Mouse (Mus musculus): ENCODE results near the gene Als2cr12. TPM values are rescaled to one million over a fixed set of nuclear protein-coding genes. Genes with fewer than 3 reads are reported as not detected.

The Als2cr12 gene
- total and polyA plus RNA-seq, 2 experiments from 2014 or later: 0.08 TPM; not detected in 1

DNA sequence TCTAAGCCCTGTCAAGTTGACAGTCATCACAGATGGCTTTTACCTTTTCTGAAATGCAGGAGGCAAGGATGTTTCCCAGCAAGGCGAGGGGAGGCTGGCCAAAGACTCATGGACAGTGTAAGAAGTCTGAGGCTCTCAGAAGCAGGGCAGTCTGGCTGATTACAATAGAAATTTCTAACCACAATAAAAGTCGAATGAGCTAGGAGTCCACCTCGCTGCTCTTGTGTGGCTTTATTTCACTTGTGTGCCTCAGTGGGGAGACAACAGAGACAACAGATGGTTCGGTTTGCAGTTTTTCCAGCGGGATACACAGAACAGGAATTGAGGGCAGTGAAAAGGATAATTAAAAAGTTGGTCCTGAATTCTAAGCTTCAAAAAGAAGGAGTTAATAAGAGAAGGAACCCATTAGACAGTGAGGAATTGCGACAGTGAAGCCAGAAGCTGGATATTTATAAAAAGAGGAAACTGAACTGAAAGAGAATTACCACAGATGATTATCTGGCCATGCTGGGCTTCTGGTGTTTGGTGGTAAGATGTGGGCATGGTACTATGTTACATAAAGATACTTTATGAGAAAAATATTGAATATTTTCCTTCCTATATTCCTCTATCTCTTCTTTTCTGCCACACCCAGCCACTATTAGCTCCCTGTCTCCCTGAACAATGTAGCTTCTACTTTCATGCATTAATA lies 77.7 kb downstream of the Als2cr12 start:
- Histone ChIP-seq H3K27ac (no peak overlapping the region), H3K36me3 (ENCODE audit: insufficient read depth, low read length) (no peaks in the 10 kb centered on the region), H3K4me2 (ENCODE audit: low read depth, low read length) (no peak overlapping the region), H3K4me1 (ENCODE audit: insufficient read depth, low read length) (no peaks in the 10 kb centered on the region), H3K9me3 (ENCODE audit: low read length) (no peaks in the 10 kb centered on the region), H3K9ac (replicated peaks; ENCODE audit: low read length) (no peak overlapping the region), H3K4me3 (ENCODE audit: low read length) (no peak overlapping the region), H3K27me3 (ENCODE audit: insufficient read depth, low read length) (no peaks in the 10 kb centered on the region)
- no peak for DNase-seq (ENCODE audit: low spot score)
- 72% methylated on average over 6 of the region's 6 CpGs for WGBS
- no peak for ATAC-seq
- no peak for TF ChIP-seq CTCF (IDR thresholded peaks at IDR 0.05; ENCODE audit: low read depth)

DNA sequence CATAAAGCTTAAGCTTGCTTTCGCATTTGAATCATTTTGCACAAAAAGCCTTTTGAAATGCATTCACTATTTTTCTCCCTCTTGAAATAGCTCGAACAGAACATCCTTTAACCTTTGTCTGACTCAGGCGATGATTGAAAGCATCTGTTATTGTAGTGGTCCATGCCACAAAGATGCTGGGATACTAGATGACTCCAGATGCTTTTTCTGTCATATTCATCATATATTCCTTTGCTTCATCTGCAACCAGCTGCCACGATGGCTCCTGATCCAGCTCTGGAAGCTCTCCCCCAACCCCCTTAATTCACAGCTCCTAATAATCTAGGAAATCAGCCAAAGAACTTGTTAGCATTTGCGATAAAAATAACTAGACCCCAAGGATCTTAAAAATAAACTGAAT lies 78.7 kb downstream of the Als2cr12 start:
- peak; percentile 13 for DNase-seq (ENCODE audit: low spot score)
- Histone ChIP-seq H3K4me2 (ENCODE audit: low read depth, low read length) (no peak overlapping the region), H3K27me3 (ENCODE audit: insufficient read depth, low read length) (no peaks in the 10 kb centered on the region), H3K4me1 (ENCODE audit: insufficient read depth, low read length) (no peaks in the 10 kb centered on the region), H3K36me3 (ENCODE audit: insufficient read depth, low read length) (no peaks in the 10 kb centered on the region), H3K27ac (no peak overlapping the region), H3K4me3 (ENCODE audit: low read length) (no peak overlapping the region), H3K9me3 (ENCODE audit: low read length) (no peaks in the 10 kb centered on the region), H3K9ac (replicated peaks; ENCODE audit: low read length) (no peak overlapping the region)
- WGBS: 46% methylated on average over 5 of the region's 5 CpGs
- no peak for ATAC-seq
- no peak for TF ChIP-seq CTCF (IDR thresholded peaks at IDR 0.05; ENCODE audit: low read depth)

DNA sequence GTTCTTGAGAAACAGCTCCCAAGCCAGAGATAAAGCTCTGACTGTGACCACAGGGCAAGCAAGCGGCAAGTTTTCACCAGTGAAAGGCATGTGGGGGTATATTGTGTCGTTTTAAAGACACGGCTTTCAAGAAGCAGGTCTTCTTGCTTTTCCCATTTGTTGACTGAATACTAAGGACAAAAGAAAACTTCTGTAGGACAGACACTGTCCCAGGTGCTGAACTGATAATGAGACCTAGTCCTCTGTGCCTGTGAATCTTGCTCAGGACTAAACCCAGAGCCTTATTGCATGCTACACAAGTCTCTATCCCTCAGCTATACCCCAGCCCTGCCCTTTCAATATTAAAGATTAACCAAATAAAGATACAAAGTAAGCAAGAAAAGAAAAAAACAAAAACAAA lies 79.6 kb downstream of the Als2cr12 start:
- Histone ChIP-seq H3K4me1 (ENCODE audit: insufficient read depth, low read length) (no peaks in the 10 kb centered on the region), H3K27me3 (ENCODE audit: insufficient read depth, low read length) (no peaks in the 10 kb centered on the region), H3K9me3 (ENCODE audit: low read length) (no peaks in the 10 kb centered on the region), H3K4me2 (ENCODE audit: low read depth, low read length) (no peak overlapping the region), H3K4me3 (ENCODE audit: low read length) (no peak overlapping the region), H3K36me3 (ENCODE audit: insufficient read depth, low read length) (no peaks in the 10 kb centered on the region), H3K9ac (replicated peaks; ENCODE audit: low read length) (no peak overlapping the region), H3K27ac (no peak overlapping the region)
- no peak for TF ChIP-seq CTCF (IDR thresholded peaks at IDR 0.05; ENCODE audit: low read depth)
- DNase-seq (ENCODE audit: low spot score): no peak
- 65% methylated on average over 3 of the region's 3 CpGs for WGBS
- no peak for ATAC-seq

DNA sequence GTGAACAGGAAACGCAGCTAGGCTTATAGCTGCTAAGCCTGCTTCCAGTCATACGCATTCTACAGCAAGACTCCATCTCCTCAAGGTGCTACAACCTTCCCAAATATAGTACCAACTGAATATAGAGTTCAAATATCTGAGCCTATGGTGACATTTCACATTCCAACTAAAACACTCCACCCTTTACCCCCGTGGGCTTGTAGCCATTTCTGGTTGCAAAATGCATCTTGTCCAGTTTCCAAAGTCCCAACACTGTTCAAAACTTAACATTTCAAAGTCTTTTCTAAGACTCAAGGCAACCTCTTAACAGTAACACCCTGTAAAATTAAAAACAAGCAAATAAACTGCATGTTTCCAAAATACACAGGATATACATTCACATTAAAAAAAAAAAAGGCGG lies 80.6 kb downstream of the Als2cr12 start:
- no peak for TF ChIP-seq CTCF (IDR thresholded peaks at IDR 0.05; ENCODE audit: low read depth)
- H3K9me3 ChIP-seq (ENCODE audit: low read length): no peaks in the 10 kb centered on the region
- no peak overlapping the region for H3K9ac ChIP-seq (replicated peaks; ENCODE audit: low read length)
- DNase-seq (ENCODE audit: low spot score) (no peak), ATAC-seq (no peak)
- no peaks in the 10 kb centered on the region for H3K27me3 ChIP-seq (ENCODE audit: insufficient read depth, low read length)
- no peaks in the 10 kb centered on the region for H3K36me3 ChIP-seq (ENCODE audit: insufficient read depth, low read length)
- no peaks in the 10 kb centered on the region for H3K4me1 ChIP-seq (ENCODE audit: insufficient read depth, low read length)
- no peak overlapping the region for H3K27ac ChIP-seq
- H3K4me3 ChIP-seq (ENCODE audit: low read length): no peak overlapping the region
- H3K4me2 ChIP-seq (ENCODE audit: low read depth, low read length): no peak overlapping the region
- WGBS: 83% methylated on average over 4 of the region's 4 CpGs

DNA sequence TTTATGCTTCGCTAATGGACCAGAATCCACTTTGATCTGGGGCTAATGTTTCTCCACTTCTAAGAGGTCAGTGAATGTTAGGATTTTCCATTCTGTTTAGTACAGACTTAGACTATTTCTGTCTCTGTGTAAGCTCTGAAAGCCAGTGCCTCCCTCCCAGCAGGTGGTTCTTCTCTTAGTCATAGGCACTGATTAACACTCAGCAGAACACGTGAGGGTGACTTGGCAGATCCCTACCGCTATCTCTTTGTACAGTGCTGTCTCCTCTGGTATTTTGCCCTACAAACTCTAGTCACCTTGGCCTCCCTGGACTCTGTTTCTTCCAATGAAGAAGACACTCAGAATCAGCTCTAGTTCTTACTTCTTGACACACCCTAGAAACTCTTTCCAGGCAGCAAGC lies 81.4 kb downstream of the Als2cr12 start:
- no peaks in the 10 kb centered on the region for H3K27me3 ChIP-seq (ENCODE audit: insufficient read depth, low read length)
- H3K36me3 ChIP-seq (ENCODE audit: insufficient read depth, low read length): no peaks in the 10 kb centered on the region
- ATAC-seq (no peak), DNase-seq (ENCODE audit: low spot score) (no peak)
- H3K27ac ChIP-seq: no peak overlapping the region
- no peaks in the 10 kb centered on the region for H3K9me3 ChIP-seq (ENCODE audit: low read length)
- H3K4me3 ChIP-seq (ENCODE audit: low read length): no peak overlapping the region
- WGBS: 81% methylated on average over 3 of the region's 3 CpGs
- H3K4me2 ChIP-seq (ENCODE audit: low read depth, low read length): no peak overlapping the region
- no peak for TF ChIP-seq CTCF (IDR thresholded peaks at IDR 0.05; ENCODE audit: low read depth)
- no peak overlapping the region for H3K9ac ChIP-seq (replicated peaks; ENCODE audit: low read length)
- H3K4me1 ChIP-seq (ENCODE audit: insufficient read depth, low read length): no peaks in the 10 kb centered on the region

DNA sequence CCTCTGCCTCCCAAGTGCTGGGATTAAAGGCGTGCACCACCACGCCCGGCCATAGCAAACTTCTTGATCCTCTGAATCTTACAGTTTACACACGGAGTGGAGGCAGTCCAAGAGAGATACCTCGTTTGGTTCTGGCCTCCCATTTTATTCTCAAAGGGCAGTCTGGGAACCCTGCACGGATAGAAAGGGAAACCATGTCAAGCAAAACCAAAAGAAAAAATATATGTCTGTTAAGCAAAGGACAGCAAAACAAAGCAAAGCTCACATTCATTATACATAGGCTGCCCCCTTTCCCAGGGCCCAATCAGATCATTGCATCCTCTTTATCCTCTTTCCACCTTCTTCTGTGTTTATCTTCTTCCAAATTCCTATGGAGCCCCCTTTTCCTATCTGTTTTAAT lies 82.0 kb downstream of the Als2cr12 start:
- Histone ChIP-seq H3K9me3 (ENCODE audit: low read length) (no peaks in the 10 kb centered on the region), H3K4me1 (ENCODE audit: insufficient read depth, low read length) (no peaks in the 10 kb centered on the region), H3K27me3 (ENCODE audit: insufficient read depth, low read length) (no peaks in the 10 kb centered on the region), H3K36me3 (ENCODE audit: insufficient read depth, low read length) (no peaks in the 10 kb centered on the region), H3K9ac (replicated peaks; ENCODE audit: low read length) (no peak overlapping the region), H3K4me3 (ENCODE audit: low read length) (no peak overlapping the region), H3K4me2 (ENCODE audit: low read depth, low read length) (no peak overlapping the region), H3K27ac (no peak overlapping the region)
- DNase-seq (ENCODE audit: low spot score) (peak; percentile 12), ATAC-seq (no peak)
- no peak for TF ChIP-seq CTCF (IDR thresholded peaks at IDR 0.05; ENCODE audit: low read depth)
- 84% methylated on average over 6 of the region's 6 CpGs for WGBS

DNA sequence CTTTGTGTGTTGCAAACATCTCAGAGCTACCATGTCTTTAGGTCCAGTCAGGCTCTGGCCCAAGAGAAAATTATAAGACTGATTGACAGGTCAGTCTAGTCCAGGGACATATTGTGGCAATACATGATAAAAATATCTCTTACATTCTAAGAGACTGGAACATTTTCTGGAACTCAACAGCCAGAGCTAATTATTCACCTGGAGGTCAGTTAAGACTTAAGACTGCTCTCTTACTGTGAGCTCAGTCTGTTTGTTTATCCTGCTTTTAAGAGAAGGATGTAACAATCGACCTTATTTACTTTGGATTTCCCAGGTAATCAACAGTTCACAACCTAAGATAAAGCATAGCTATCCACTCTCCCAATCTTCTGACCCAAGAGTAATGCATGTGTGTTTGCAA lies 85.2 kb downstream of the Als2cr12 start:
- ATAC-seq: no peak
- Histone ChIP-seq H3K27ac (no peak overlapping the region), H3K4me2 (ENCODE audit: low read depth, low read length) (no peak overlapping the region), H3K27me3 (ENCODE audit: insufficient read depth, low read length) (no peaks in the 10 kb centered on the region), H3K4me1 (ENCODE audit: insufficient read depth, low read length) (no peaks in the 10 kb centered on the region), H3K36me3 (ENCODE audit: insufficient read depth, low read length) (no peaks in the 10 kb centered on the region), H3K9ac (replicated peaks; ENCODE audit: low read length) (no peak overlapping the region), H3K9me3 (ENCODE audit: low read length) (no peaks in the 10 kb centered on the region), H3K4me3 (ENCODE audit: low read length) (no peak overlapping the region)
- 56% methylated on average over 1 of the region's 1 CpGs for WGBS
- no peak for TF ChIP-seq CTCF (IDR thresholded peaks at IDR 0.05; ENCODE audit: low read depth)
- DNase-seq (ENCODE audit: low spot score): no peak

Data from hindbrain, postnatal 0 days (tissue).